Mouse (Mus musculus) G1E-ER4 (cell line): ENCODE measurements around the gene Atxn1. TPM values are rescaled to one million over a fixed set of nuclear protein-coding genes. Genes with fewer than 3 reads are reported as not detected.

Experiments used
- GATA1 ChIP-seq: IDR thresholded peaks from one replicate; pipeline ENCODE4 v1.8.0; 2012; ENCODE audit warnings: low read length, inconsistent platforms
- polyA plus RNA-seq: library from polyadenylated mRNA; stranded (reverse); fragments of >175 nt; gene quantifications from 2 replicates; pipeline ENCODE4 v1.2.3, GENCODE M21; 2012

Gene Atxn1
- polyA plus RNA-seq, 1 experiment = 5.5 TPM

DNA sequence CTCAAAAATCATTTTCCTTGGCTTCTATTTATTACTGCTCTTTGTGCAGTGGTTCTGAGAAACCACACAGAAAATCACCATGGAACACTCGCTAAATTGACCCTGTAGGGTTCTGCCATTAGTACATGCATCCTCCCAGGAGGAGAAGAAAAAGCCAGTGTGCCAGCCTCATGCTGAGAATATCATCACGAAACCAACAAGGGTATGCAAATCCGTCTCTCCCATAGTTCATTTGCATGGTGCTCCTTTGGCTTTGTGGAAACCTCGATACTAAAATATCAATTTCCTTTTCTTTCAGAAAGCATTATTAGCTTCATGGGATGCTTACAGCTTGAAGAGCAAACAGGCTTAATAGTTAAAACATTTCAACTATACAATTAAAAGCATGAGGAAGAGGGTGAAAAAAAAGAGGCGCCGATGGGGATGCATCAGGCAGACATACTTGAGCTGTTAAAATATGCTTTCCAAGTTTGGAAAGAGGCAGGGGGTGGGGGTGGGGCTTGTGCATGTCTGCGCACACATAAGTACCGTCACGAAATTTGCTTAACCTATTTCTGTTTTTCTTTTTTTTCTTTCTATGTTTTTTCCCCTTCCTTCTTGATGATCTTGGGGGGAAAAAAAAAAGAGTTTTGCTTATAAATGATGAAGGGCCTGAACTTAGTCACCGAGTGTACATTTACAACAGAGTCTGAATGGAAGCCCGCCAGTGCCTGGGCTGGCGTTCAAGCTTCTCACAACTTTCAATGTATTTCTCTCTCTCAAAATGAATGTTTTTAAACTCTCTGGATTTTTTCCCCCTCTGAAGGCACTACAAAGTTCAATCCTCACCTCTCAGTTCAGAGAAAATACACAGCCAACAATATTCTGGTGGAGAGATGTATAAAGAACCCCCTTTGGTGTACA lies 303.3 kb downstream of the Atxn1 start:
- TF ChIP-seq GATA1 = no peak

DNA sequence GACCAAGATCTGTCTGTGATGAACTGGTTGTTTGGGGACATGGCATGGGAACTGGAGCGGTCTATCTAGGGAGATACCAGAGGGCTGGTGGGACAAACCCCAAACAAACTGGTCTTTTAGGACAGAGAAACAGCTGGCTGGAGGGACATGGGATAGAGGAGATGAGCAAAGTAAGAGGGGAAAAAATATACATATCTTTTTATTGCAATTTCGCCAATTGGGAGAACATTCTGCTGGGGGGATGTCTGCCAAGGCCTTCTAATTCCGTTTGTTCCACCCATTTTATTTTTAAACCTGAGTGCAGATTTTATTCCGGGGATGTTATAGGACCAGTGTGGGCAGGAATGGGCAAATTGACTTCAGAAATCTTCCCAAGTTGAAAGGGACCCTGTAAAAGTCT lies 305.0 kb downstream of the Atxn1 start:
- no peak for TF ChIP-seq GATA1

DNA sequence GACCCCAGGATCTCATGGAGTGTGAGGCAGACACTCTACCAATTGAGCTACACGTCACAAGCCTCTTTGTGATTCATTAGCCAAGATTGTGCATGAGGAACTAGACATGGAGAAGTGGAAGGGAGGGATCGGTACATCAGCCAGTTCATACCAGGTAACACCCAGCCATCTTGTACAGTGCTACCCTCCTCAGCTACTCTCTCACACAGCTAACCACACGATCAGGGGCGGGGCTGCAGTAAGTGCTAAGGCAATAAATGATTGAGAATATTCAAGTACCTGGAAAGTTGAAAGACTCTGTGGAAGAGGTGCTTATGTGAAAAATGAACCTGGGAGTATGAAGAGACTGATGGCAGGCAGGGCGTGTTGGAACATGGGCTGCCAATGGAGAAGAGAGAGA lies 306.5 kb downstream of the Atxn1 start:
- TF ChIP-seq GATA1 = no peak

DNA sequence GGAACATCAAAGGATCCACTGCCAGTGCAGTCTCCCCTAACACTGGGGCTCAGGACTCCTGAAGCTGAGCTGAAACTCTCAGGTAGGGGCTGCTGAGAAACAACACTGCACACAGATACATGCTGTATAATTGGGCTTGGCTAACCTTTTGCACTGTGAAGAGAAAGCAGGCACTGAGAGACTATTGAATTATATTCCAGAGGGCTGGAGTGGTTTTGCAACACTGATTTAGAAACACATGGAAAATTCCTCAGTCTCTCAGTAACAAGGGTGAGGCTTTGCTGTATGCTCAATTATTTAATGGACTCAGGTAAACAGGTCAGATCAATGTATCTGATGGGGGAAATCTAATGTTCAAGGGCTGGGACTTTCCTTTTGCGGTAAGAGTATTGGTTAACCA lies 307.6 kb downstream of the Atxn1 start:
- TF ChIP-seq GATA1 = no peak

DNA sequence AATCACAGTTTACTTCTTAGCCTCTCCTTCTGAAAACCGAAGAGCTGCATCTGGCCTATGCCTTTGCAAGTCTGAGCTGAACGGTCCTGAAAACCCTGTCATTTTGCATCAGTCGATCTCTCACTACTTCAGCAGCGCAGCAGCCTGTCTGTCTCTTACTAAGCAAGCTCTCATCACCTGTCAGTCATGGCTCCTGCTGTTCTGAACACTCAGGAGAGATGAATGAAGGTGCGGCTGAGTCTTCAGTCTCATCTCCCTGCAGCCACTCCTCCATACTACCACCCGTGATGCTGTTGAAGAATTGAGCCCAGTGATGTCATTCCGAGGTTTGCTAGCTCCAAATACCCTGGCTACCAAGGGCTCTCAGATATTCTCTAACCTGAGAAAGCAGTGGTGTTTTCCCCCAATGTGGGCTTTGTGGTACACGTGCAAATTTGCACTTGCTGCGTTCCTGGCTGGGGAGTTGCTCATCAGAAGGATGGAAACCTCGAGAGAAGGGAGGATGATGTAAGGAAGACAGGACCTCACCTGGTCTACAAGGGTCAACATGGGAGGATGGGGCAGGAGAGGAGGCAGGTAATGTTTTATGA lies 313.1 kb downstream of the Atxn1 start:
- no peak for TF ChIP-seq GATA1

DNA sequence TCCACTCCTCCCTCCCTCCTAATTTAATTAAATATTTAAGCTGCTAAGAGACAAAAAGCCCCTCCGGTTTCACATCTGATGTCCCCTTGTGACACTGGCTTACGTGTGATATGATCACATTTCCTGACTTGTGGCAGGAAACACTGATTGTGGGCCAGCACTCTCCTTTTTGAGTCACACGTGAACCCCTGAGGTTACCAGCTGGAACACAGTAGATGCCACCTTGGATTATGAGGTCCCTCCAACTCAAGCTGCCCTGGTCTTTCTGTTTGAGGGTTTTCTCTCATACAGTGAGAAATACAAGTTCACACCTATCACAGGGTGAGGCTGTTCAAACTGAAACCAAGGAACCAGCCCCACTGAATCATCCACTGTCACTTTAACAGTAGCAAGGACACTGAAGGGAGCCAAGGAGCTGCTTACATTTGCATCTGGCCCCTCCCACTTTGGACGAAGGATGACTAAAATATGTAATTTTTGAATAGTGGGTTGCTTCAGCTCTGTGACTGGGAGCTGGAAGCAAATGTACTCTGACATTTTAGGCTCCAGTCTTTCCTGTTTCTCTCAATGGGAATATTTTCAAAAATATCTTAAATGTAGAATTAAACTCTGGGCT lies 315.5 kb downstream of the Atxn1 start:
- TF ChIP-seq GATA1 = no peak

DNA sequence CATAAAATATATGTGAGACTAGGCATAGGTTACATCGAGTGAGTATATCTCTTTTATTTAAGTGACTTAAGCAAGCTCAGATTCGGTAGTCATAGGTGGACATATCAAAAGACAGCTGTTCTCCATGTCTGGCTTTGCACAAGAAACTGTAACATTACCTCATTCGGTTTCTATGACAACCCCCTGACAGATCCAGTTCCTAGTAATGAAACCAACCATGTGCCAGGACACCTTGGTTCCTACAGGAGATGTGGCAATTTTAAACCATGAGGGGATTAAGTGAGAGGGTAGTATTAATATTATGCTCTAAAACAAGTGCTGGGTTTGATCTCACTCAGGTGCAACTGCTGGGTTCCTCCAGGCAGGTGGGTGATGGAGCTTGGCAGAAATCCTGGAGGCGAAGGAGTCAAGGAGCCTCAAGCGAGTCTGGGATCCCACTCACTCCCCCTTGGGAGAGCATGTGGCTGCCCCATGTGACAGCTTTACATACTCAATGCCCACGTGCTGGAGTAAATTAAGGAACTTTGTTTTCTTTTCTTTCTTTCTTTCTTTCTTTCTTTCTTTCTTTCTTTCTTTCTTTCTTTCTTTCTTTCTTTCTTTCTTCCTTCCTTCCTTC lies 320.9 kb downstream of the Atxn1 start:
- TF ChIP-seq GATA1 = no peak

DNA sequence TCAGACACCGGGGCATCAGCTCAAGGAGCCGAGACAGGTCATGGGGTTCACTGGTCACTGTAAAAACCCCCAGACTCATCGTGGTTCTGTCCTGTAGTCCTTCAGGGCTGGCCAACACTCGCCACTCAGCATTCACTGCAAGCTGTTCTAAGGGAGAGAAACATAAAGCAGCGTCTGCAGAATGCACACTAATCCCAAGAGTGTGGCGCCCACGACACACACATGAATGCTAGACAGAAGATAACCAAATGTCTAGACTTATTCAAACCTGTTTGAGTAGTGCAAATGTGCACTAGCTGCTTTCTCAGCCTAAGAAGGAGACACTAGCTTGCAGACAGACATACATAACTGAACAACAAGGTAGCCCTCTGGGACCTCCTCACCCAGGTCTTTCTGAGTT lies 321.9 kb downstream of the Atxn1 start:
- TF ChIP-seq GATA1 = no peak

DNA sequence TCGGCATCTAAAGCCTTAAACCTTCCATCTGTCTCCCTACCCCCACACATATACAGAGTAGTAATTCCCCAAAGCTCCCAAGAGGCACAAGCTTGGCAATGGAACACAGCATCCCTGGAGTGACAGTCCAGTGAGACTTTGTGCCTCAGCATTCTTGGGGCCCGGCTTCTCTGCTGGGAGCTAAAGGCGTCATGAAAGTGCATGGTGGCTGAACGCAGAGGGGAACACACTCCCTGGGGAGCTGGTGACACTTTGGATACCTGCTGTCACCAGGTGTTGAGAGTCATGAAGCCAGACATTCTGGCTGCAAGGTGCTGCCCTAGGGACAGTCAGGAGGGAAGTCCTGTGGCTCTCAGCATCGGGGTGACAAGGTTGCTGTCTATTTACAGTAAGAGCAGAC lies 324.4 kb downstream of the Atxn1 start:
- no peak for TF ChIP-seq GATA1

DNA sequence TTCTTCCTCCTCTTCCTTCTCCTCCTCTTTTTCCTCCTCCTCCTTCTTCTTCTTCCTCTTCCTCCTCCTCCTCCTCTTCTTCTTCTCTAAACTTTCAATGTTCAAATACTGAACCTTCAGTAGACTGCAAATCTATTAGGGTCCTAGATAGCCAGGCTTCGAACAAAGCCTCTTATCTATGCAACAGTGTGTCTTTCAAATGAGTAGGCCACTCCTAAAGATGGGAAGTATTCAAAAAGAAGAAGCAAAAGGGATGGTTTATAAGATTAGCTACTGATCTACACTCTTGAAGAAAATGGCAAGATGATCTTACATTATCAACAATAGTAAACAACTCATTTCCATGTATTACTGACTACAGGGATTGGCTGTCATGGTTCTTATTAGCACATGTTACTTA lies 326.5 kb downstream of the Atxn1 start:
- TF ChIP-seq GATA1 = no peak

DNA sequence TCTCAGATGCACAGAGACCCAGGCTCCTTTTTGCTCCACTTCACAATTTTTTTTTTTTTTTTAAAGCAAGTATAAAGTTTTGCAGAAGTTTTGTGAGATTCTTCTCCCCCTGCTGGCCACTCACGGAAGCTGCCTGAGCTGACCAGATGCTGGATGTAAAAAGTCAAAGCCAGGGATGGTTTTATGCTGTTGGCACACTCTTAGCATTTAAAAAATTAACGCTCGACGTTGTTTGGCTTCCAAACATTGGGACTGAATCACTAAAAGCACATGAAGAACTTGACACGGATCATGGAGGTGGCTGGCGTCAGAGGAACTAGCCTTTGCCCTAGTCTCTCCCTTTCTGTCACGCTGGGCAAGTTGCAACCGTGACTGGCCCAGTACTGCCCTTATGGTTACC lies 327.5 kb downstream of the Atxn1 start:
- TF ChIP-seq GATA1 = no peak

DNA sequence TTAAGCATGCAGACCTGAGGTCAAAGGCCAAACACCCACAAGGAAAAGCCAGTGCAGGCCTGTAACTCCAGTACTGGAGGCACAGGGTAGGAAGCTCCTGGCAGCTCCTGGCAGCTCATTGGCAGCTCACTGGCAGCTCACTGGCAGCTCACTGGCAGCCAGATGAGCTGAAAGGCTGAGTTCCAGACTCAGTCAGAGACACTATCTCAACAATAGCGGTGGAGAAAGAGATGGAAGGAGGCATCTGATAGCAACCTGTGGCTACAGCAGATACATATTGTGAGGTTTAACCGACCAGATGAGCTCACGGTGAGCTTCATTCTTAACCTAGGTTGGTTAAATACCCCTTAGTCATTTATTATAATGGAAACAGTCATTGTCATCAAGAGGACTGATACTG lies 328.4 kb downstream of the Atxn1 start:
- no peak for TF ChIP-seq GATA1

DNA sequence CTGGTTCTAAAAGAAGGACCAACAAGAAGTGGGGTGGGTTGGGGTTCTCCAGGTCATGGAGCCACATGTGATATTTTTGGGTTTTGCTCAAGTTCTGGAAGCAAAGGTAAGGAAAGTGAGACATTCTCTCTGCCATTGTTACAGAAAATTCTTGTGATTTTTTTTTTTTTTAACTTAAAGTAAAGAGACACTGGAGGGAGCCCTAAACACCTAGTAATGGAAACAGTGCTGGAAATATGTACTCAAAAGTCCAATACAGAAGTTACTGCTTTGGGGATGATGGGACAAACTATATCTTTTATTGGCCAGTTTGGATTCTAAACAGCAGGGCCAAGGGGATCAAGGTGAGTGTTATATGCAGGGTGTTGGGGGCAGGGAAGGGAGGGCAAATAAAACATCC lies 330.9 kb downstream of the Atxn1 start:
- TF ChIP-seq GATA1 = no peak

DNA sequence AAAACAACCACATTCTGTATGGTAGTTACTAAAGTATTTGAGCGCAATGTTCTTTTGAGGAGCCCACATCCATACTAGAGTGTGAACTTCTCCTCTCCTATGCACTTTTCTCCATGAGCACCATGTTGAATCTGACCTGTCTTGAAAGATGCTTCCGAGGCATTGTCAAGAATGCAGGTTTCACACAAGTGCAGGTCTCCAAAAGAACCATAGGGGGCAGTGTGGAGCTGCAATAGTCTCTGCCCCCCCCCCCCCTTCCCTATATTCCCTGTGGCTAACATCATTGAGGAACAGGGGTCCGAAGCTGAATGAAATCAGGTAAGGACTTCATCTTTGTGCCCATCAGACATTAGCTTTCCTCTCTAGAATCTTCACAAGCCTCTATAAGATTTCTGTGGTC lies 332.7 kb downstream of the Atxn1 start:
- TF ChIP-seq GATA1 = no peak

DNA sequence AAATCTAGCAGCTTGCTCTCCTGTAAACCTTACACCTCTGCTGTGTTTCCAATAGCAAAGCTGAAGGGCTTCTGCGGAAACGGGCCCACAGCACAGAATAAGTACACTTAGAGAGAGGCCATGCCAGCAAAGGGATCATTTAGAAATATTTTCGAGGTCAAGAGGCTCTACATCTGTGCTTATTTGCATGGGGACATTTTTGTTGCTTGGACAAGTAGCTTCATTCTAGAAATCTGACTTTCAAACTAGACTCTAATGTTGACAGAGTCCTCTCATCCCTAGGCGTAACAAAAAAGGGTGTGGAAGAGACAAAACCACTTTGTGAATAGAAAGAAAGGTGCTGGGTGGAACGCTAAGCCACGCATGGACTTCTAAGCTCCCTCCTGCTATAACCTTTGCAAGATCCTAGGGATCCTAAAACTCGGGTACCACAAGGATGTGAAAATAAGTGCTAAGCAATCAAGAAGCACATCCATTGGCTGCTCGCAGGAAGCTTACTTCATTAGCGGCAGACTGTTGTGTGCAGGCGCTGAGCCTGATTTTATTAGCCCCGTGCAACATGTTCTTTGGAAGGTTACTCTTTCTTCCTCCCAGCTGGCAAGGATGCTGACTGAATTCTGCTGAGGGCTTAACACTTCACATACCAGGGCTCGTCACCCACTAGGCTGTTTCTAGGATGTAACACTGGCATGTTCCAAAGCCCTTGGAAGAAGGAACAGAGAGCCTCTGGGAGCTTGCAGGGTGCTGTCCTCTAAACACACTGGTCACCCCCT lies 334.1 kb downstream of the Atxn1 start:
- no peak for TF ChIP-seq GATA1
